Mouse (Mus musculus) embryonic fibroblast, embryonic 13.5 days (primary cell): Measurements from ENCODE around the gene Fam57b. TPM values are rescaled to one million over a fixed set of nuclear protein-coding genes. Genes with fewer than 3 reads are reported as not detected.

ENCODE experiments used
- H3K27ac ChIP-seq: 2 replicates; pipeline ENCODE4 v1.5.1; 2012; ENCODE audit warnings: low read length, control low read depth, inconsistent platforms; ENCODE audit not compliant: insufficient read depth
- H3K4me1 ChIP-seq: 2 replicates; pipeline ENCODE4 v1.6.1; 2011; ENCODE audit warnings: low read length; ENCODE audit not compliant: control insufficient read depth, insufficient read depth
- H3K4me3 ChIP-seq: 2 replicates; pipeline ENCODE4 v1.5.1; 2011; ENCODE audit warnings: mild to moderate bottlenecking, control low read depth, low read length; ENCODE audit not compliant: insufficient read depth
- CTCF ChIP-seq: IDR thresholded peaks from 2 replicates; pipeline ENCODE4 v1.5.1; 2011; ENCODE audit warnings: mild to moderate bottlenecking, control low read depth, low read length, moderate library complexity, borderline replicate concordance; ENCODE audit not compliant: insufficient read depth
- POLR2A ChIP-seq: IDR thresholded peaks from 2 replicates; pipeline ENCODE4 v1.6.1; 2011; ENCODE audit warnings: low read depth, mild to moderate bottlenecking, control low read depth, low read length, moderate library complexity
- polyA plus RNA-seq: library from polyadenylated mRNA; stranded (reverse); fragments of >200 nt; gene quantifications from 2 replicates; pipeline ENCODE4 v1.2.4, GENCODE M21; 2011; ENCODE audit warnings: low read depth; ENCODE audit not compliant: missing spikeins, insufficient read length

Gene Fam57b
- polyA plus RNA-seq, 1 experiment, result 1.2 TPM

GRCm38 (mm10) chr7:126761529-126762067 lies 35.9 kb upstream of the Fam57b start:
- Histone ChIP-seq H3K4me3 (no peak overlapping the region), H3K27ac (no peak overlapping the region)

GRCm38 (mm10) chr7:126762471-126763008 lies 34.9 kb upstream of the Fam57b start:
- H3K4me3 ChIP-seq, result no peak overlapping the region

More at GRCm38 (mm10) chr7:126761529-126762067, 35.9 kb upstream of the Fam57b start:
- TF ChIP-seq CTCF, result no peak
- peaks cover 3% of the 10 kb centered on the region; the same call in 1 of the 2 replicates for H3K4me1 ChIP-seq

GRCm38 (mm10) chr7:126765540-126765939 lies 31.9 kb upstream of the Fam57b start:
- no peak overlapping the region for H3K27ac ChIP-seq
- no peak overlapping the region for H3K4me3 ChIP-seq
- no peak for TF ChIP-seq CTCF
- H3K4me1 ChIP-seq, result peaks cover 3% of the 10 kb centered on the region; the same call in 1 of the 2 replicates

More at GRCm38 (mm10) chr7:126762471-126763008, 34.9 kb upstream of the Fam57b start:
- TF ChIP-seq POLR2A (no peak), CTCF (no peak)
- Histone ChIP-seq H3K27ac (no peak overlapping the region), H3K4me1 (peaks cover 3% of the 10 kb centered on the region; the same call in 1 of the 2 replicates)

- TF ChIP-seq CTCF, result no peak
- TF ChIP-seq POLR2A, result no peak
- H3K4me3 ChIP-seq, result no peak within 1 kb of the TSS
- peaks cover 1% of the 10 kb centered on the region; the same call in 1 of the 2 replicates for H3K4me1 ChIP-seq
- no peak within 1 kb of the TSS for H3K27ac ChIP-seq
These were observed 31.3 kb upstream of the Fam57b start, which contains the start of gene Gdpd3 for GRCm38 (mm10) chr7:126766201-126766600. Gene Gdpd3 (plus strand): TSS chr7:126766334.

GRCm38 (mm10) chr7:126767001-126767400 lies 30.5 kb upstream of the Fam57b start:
- Histone ChIP-seq H3K27ac (no peak overlapping the region), H3K4me3 (no peak overlapping the region), H3K4me1 (no peaks in the 10 kb centered on the region)
- no peak for TF ChIP-seq POLR2A
- no peak for TF ChIP-seq CTCF

- Histone ChIP-seq H3K27ac (no peak overlapping the region), H3K4me1 (peaks cover under 1% of the 10 kb centered on the region; the same call in 1 of the 2 replicates), H3K4me3 (no peak overlapping the region)
- TF ChIP-seq CTCF, result no peak
- TF ChIP-seq POLR2A, result no peak
These were observed 26.7 kb upstream of the Fam57b start for GRCm38 (mm10) chr7:126770784-126771183.

GRCm38 (mm10) chr7:126773351-126773750 lies 24.1 kb upstream of the Fam57b start:
- peaks cover 6% of the 10 kb centered on the region; the same call in 1 of the 2 replicates for H3K4me1 ChIP-seq
- H3K27ac ChIP-seq, result no peak overlapping the region
- no peak for TF ChIP-seq CTCF
- no peak for TF ChIP-seq POLR2A
- H3K4me3 ChIP-seq, result no peak overlapping the region

GRCm38 (mm10) chr7:126774463-126774862 lies 23.0 kb upstream of the Fam57b start:
- TF ChIP-seq POLR2A (no peak), CTCF (no peak)
- Histone ChIP-seq H3K4me1 (peaks cover 6% of the 10 kb centered on the region; the same call in 1 of the 2 replicates), H3K27ac (no peak overlapping the region), H3K4me3 (no peak overlapping the region)

GRCm38 (mm10) chr7:126775185-126775977 lies 22.1 kb upstream of the Fam57b start:
- TF ChIP-seq POLR2A (no peak), CTCF (no peak)
- H3K4me3 ChIP-seq, result no peak overlapping the region
- no peak overlapping the region for H3K27ac ChIP-seq
- H3K4me1 ChIP-seq, result peaks cover 6% of the 10 kb centered on the region; the same call in 1 of the 2 replicates

GRCm38 (mm10) chr7:126775978-126776234 lies 21.6 kb upstream of the Fam57b start:
- 0 out of 2 replicates have a peak overlapping the region, but pooled peaks have one; percentile 62 for H3K27ac ChIP-seq
- H3K4me1 ChIP-seq, result peaks cover 6% of the 10 kb centered on the region; the same call in 1 of the 2 replicates
- no peak overlapping the region for H3K4me3 ChIP-seq
- TF ChIP-seq CTCF (no peak), POLR2A (no peak)
